Mouse (Mus musculus) neural tube, embryonic 10.5 days (tissue): ENCODE results near the gene Cdc42.

Source experiments
- DNase-seq: peaks from one replicate; pipeline ENCODE4 v3.0.0-alpha.2; 2017; ENCODE audit warnings: low spot score; ENCODE audit errors: extremely low spot score

Cdc42 gene

DNA sequence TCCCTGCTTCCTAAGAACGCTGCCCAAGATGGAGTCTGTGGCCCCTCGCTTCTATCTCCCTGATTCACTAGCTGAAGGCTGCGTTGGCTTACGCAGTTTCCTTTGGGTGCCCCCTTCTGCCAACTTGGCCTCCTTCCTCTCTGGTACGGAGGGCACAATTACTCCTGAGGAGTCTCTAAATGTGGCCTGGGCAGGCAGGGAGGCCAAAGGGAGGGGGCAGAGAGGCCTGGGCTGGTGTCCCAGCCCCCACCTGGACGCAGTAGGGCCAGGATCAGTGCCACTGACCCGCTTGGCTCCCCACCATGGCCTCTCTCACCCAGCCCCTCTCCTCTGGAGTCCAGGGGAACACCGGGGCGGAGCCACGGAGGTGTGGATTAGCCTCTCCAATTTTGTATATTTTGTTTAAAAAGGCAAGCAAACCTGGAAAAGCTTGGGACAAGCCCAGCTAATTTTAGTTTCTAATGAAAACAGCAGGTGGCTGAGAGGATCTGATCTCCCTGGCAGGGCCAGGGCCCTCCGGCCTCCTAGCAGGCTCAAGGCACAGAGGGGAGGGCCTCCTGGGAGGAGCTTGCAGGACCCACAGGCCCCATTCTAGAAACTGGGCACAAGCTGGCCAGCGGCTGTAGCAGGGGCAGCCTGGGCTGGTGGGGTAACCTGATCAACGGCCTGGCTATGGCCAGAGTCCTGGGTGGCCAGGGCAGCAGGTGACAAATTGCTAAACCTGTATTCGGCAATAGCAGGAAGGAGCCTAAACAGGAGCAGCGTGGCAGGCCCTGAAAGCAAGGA, 71.5 kb downstream of the Cdc42 start:
- DNase-seq = no peak

DNA sequence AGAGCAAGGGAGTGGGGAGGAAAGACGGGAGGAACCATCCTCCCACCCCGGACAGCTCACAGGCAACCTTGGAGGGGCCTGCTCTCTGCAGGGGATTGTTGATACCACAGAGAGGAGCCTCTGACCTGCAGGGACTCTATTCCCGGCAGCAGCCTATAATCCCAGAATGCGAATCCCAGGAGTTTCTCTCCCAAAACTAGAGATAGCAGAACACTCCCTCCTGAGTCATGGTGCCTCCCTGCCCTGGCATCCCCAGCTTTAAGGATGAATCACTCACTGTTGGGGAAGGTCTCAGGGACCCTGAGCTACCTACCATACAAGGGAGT, 74.2 kb downstream of the Cdc42 start:
- DNase-seq = no peak

DNA sequence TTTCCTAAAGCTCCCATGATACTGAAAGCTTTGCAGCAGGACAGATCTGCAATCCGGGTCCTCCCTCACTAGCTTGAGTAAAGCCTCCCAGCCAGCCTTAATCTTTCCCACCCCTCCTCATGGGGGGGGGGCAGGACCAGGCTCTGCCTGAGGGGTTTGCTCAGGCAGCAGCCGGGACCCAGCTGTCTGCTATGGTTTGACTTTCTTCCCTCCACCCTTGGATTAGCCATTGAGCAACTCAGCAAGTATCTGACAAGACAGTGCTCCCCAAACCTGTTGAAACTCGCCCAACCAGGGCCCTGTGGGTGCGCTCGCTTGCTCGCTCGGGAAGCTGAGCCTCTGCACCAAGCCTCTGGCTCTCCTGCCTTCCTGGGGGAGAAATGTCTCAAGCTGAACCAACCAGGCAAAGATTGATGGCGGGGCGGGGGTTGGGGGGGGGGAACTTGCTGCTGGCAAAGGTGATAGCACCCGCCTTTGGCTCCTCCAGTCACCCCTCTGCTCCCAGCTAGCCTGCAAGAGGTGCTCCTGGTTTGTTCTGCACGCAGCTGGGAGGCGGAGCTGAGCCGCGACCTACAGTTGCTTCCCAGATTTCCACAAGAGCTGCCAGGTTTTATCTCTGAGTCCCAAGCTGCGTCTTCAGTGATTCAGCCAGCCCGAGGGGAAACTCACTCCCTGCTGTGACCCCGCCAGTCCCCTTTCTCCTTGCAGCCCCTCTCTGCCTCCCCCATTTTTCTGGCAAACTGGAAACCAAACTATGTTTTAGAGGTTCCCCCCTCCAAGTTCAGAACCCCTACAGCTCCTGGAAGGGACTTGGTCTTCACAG, 74.7 kb downstream of the Cdc42 start:
- no peak for DNase-seq

DNA sequence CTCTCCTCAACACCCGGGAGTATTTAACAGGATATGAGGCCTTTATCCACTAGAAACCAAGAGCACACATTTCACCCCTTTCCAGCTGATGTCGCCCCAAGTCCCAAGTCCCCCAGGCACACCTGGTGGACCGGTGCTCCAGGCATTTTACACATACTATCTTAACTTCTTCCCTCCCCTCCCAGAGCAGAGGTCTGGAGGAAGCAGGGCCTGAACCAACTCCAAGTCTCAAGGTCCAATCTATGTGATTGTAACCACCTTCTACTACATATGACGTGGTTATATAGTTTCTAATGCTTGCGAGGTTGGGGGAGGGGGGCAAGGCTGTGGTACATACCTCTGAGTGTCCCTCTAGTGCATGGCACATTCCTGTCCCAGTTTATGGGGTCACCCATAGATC, 75.4 kb downstream of the Cdc42 start:
- no peak for DNase-seq

DNA sequence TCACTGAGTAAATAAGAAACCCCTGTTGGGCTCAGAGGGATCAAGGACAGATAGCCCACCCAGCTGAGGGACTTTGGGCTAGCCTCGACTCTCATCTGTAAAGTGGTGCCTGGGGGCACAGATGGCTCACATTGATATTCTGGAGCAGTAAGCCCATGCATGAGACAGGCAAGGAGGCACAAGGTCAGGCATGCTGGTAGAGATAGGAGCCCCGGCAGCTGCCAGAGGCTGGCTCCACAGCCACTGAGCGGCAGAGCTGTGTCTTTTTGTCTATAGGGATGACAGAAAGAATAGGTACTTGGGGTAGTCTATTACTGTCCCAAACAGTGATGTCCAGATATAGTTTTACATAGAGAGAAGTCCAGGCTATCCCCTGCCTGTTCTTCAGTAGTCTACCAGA, 76.2 kb downstream of the Cdc42 start:
- no peak for DNase-seq

DNA sequence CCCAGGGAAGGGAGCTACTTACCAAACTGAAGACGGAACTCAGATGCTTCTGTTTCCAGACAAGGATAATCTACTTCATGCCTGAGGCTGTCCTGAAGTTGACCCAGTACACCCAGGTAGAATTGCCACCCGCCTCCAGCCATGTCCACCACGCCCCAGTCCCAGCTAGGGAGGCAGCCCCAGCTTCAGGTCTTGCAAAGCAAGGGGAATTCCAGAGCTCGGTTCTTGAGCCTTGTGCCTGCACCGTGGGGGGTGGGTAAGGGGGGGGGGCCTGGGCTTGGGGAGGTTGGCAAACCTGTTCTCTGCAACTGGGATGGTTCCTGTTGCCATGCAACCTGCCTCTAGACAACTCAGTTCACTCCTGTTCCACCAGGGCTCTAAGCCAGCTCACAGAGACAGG, 78.2 kb downstream of the Cdc42 start:
- no peak for DNase-seq

DNA sequence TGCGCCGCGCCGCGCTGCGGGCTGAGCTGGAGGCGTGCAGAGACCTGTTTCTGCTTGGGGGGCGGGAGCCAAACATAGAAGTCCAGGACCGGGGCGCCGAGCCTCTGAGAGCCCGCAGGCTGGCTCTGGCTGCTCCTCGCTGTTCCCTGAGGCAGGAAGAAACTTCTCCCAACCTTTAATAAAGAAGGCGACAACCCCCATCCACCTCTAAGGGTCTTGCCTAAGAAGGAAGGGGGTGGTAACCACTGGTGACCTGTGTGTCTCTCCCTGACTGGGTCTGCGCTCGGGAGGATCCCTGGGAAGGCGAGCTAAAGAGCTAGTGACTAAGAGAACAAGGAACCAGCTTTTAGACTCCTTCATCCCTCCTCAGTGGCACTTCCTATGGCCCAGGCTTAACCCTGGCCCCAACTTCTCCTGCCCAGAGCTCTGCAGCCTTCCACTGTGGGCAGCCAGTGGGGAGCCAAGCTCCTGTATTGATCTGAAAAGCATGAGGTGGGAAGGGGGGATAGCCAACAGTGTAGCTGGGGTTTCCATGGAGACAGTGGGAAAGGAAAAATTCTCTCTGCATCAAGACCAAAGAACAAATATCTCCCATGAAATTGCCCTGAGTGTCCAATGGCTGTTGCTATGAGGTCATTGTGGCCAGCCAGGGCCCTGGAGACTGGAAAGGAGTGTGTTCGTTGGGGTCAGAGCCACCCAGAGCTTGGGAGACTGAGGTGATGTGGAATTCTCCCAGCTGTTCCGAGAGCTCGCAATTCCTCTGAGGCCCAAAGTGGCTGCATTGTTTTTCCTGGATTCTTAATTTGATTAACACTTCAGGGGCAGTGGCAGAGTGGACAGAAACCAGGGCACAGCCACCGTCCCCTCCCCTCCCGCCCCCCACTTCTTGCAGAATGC, 79.1 kb downstream of the Cdc42 start:
- DNase-seq = peak; percentile 59

DNA sequence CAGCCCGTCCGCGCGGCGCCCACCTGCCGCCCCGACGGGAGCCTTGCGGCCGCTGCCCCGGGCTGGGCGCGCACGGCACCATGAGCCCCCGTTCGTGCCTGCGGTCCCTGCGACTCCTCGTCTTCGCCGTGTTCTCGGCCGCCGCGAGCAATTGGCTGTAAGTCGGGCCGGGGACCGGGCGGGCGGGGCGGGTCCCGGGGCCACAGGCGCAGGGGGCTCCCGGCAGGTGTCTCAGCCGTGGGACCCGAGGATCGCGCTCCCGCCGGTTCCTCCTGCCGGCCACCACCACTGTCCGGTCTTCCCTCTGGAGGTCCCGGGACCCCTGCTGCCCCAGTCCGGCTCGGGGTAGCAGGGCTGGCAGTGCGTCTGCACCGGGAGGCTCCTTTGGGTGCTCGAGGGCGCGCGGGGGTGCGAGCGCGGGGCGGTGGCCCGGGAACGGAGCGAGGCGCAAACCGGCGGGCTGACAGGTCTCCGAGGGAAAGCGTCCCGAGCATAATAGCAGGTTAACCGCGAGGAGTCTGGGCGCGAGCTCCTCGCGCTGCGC, 79.8 kb downstream of the Cdc42 start:
- DNase-seq = no peak

DNA sequence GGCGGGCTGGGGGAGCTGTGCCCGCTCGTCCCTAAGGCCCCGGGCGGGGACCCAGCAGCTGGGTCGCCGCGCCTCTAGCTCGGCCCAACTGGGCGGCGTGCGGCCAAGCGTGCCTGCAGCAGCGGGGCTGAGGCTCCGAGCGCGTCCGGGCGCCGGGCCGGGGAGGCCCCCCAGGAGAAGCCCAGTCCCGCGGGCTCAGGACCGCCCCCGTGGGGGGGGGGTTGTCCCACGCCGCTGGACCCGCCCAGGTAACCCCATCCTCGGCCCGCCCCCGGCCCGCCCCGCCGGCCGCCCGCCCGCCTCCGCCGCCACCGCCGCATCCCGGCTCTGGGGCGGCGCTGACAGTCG, 80.4 kb downstream of the Cdc42 start, which contains the start of gene Wnt4:
Gene Wnt4 (plus strand): TSS at position 324 of the 348 bp plus-strand sequence.
- DNase-seq = no peak

DNA sequence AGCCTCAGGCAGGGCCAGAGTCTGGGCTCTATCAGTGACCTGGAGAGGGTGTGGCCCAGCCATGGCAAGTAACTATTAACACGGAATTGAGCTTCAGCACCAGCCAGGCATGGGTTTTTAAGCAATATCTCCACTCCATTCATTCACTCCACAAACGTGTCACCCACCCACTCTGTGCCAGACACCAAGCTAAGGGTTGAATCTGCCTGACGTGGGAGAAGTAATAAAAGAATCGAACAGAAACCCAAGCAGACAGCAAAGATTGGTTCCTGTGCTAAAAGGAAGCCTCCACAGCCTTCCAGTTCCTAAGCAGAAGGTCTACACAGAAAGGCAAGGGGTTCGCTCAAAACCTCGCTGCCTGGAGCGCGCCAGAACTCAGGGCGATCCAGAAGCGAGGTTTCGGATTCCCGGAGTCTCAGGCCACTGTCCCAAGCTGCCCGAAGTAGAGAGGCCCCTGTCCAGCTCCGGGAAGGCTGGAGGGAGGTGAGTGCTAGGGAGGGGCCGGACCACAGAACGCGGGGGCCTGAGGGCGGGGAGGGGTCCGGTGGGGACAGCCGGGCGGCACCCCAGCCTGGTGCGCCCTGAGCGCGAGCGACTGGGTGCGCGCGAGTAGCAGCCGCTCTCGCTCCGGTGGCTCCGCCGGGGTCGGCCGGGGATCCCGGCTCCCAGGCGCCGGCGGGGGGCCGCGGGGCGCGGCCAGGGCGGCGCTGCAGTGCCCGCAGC, 80.9 kb downstream of the Cdc42 start:
- peak; percentile 62 for DNase-seq

DNA sequence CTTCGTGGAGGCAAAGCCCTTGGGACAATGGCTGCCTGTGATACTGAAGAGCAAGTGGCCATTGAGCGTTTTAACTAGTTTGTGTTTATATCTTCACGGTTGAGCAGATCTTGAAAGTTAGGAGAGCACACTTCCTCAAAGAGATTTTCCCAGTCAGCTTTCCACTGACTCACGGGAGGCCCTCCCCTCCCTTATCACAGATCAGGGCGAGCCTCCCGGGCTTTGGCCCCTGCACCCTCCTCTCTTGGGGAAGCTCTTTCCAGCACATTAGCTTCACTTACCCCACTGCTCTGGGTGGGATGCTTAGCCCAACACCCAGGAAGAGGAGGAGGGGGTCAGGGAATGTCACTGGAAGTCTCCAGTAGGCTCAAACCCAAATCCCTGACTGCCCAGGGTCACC, 83.2 kb downstream of the Cdc42 start:
- DNase-seq = no peak

DNA sequence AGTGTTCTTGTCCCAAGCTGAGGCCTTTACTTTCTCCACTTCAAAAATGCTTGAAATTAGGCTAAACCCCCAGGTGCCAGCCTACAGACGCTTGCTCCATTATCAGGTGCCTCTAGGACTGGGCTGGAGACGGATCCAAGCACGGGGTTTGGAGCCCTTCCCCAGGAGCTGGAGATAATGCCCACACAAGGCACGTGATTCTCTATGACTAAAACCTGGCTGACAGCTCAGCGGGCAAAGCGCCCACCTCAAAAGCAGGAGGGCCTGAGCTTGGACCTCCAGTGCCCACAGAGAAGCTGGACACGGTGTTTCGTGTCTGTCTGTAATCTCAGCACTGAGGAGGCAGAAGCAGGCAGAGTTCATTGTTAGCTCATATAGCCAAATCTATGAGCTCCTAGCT, 85.7 kb downstream of the Cdc42 start:
- DNase-seq = no peak
